Mouse (Mus musculus) heart, postnatal 10 days (tissue): ENCODE measurements at regions not wholly inside any gene's neighbourhood (a gene's known extent, or its start where the extent isn't known, plus 50 kb on each side); places are given as distances from the start of the nearest gene placed in this dataset.

Source experiments
- DNase-seq, 2 experiments: peaks; one replicate each; pipeline ENCODE4 v3.0.0; 2021
- intact Hi-C: fragments of 180-260 bp; cut with DNase I; formaldehyde crosslinking; loops from one replicate; pipeline ENCODE4 v1.15.1; 2025
- microRNA-seq, 2 experiments: library from miRNA; unstranded; fragments of <30 nt; microRNA quantifications; one replicate each; pipeline ENCODE4 v1.2.0; 2022

DNA sequence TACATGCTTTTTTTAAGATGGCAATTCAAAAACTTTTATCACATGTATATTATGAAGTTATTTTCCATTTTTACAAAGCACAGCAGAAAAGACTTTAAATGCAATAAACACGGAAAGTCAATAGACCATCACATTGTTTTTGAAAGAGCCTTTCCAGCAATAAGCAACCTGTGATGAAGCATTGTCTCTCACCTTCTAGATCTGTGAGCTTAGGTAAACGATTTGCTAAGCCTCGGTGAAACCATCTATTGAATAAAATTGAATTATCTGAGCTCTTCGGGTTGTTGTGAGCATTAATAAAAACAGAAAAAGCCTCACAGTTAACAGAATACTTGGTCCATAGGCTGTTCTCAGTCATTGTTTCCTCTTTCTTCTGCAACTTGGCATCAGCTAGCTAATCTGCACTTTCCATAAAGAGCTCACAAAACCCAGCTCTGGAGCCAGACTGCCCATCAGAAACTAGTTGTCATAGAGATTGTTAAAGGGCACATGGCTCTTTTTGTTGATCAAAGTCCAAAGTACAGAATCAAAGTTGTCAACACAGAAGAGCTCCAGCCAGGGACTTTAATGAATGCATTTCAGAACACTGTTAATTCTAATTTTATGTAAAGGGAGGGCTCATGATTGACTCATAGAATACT is 261.5 kb downstream of the Atp6ap1l start:
- intact Hi-C loops: no loop called here
- DNase-seq: no peak

DNA sequence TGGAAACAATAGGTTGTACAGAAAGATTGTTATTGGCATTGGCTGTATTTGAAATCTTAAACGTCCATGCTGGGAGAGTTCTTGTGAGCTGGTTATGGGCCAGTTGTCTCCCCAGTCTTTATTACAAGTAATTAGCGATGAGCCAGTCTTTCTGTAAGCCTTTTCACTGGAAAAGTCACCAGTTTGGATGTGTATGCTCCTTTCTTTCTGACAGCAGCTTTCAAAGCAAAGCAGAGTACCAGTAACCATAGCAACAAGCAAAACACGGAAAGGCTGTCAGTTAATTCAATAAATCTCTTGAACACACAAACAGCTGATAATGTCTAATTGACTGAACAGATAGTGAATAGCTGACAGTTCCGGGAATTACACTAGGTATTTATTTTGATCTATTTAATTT is 262.0 kb downstream of the Atp6ap1l start:
- DNase-seq: no peak
- intact Hi-C loops: no loop called here

DNA sequence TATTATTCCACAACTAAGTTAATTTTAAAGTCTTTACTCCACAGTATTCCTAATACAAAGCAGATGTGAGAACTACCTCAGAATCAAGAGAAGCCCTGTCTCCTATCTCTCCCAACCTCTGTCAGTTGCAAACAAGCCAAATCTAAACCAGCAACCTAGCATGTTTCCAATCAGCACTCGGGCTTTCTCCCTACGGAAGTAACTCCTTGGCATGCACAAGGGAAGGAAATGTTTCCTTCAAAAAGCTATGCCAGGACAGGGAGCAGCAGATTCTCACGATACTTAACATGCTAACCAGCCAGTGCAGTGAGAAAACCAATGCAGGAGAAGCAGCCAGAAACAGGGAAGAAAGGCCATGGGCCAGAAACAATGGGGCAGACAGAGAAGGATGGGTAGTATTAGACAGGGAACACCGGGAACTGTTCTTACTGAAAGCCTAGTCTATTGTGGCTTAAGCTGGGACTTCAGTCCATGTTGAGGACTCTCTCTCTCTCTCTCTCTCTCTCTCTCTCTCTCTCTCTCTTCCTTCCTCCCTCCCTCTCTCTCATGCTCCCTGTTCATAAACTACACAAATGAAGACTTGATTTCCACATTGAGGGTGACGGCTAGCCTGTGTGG is 262.8 kb downstream of the Atp6ap1l start:
- intact Hi-C loops: no loop called here
- no peak for DNase-seq

Small RNAs in the stretch of these regions (microRNA-seq; reads per million reads assigned to microRNA genes)
- 0 reads per million in 2 experiments for gene Gm44338
